11 mouse cellular contexts compared by ENCODE assay signal in the genomic region with DNA sequence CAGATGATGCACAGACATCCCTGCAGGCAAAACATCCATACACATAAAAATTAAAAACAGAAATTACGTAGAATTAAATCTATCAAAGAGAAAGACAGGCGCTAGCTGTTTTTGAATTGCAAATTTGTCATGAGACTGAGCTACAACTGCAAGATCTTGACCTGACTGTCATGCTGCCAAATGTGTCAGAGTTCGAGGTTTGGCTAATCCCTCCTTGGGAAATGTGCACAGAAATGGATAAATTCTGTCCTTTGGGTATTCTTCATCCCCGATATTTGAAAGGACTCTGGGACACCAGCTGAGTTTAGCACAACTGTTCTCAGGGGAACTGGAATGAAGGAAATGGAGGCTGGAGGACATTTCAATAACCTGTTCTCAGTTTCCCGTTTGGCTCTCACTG. TPM values are rescaled to one million over a fixed set of nuclear protein-coding genes. Genes with fewer than 3 reads are reported as not detected.
A peak's percentile ranks its signal among the peaks of the same experiment; 100 is the strongest.
DNase-seq lines count a peak whose midpoint lies in the region; ATAC-seq and TF ChIP-seq lines count a peak whose summit lies in the region.
"Had no signal": no experiment of that assay in that cellular context is flagged by ENCODE, and none has a peak within 500 bp of the region (broad histone marks: within the 10 kb centered on the region; RNA-seq: fewer than 3 reads in every experiment).

No protein-coding gene starts in this region.

- no peak for TF ChIP-seq CTCF in lung, postnatal 0 days (IDR thresholded peaks at IDR 0.05)
- TF ChIP-seq CTCF in intestine, postnatal 0 days (IDR thresholded peaks at IDR 0.05; ENCODE audit: low read depth): no peak

- H3K4me1 ChIP-seq in heart, embryonic 11.5 days (ENCODE audit: control insufficient read depth, insufficient read depth, low read length): no peaks in the 10 kb centered on the region
- H3K4me1 ChIP-seq in lung, postnatal 0 days (ENCODE audit: insufficient read depth, low read depth, low read length): peaks cover 5% of the 10 kb centered on the region; the same call in 1 of the 2 replicates
- peaks cover 10% of the 10 kb centered on the region; the same call in 1 of the 2 replicates for H3K4me1 ChIP-seq in intestine, postnatal 0 days (replicated peaks; ENCODE audit: control insufficient read depth, insufficient read depth, low read length)

- H3K36me3 ChIP-seq in heart, embryonic 11.5 days (ENCODE audit: control insufficient read depth, insufficient read depth, low read length): no peaks in the 10 kb centered on the region
- no peaks in the 10 kb centered on the region for H3K36me3 ChIP-seq in lung, postnatal 0 days (ENCODE audit: insufficient read depth, low read length)
- H3K36me3 ChIP-seq in intestine, postnatal 0 days (ENCODE audit: control insufficient read depth, insufficient read depth): peaks cover 3% of the 10 kb centered on the region; the same call in 1 of the 2 replicates
- H3K36me3 ChIP-seq: embryonic facial prominence, embryonic 15.5 days; hindbrain, embryonic 12.5 days had no signal

- no peaks in the 10 kb centered on the region for H3K27me3 ChIP-seq in heart, embryonic 11.5 days (ENCODE audit: control insufficient read depth, insufficient read depth, low read length)
- H3K27me3 ChIP-seq in lung, postnatal 0 days (replicated peaks; ENCODE audit: insufficient read depth, low read length): no peaks in the 10 kb centered on the region
- H3K27me3 ChIP-seq in intestine, postnatal 0 days (replicated peaks; ENCODE audit: control insufficient read depth, insufficient read depth, low read length): no peaks in the 10 kb centered on the region
- H3K27me3 ChIP-seq: embryonic facial prominence, embryonic 15.5 days; hindbrain, embryonic 12.5 days had no signal

- H3K4me2 ChIP-seq in heart, embryonic 11.5 days: no peak overlapping the region
- H3K4me2 ChIP-seq in lung, postnatal 0 days (replicated peaks; ENCODE audit: low read depth, low read length): no peak overlapping the region
- H3K4me2 ChIP-seq in intestine, postnatal 0 days (replicated peaks; ENCODE audit: low read depth): no peak overlapping the region
- H3K4me2 ChIP-seq: embryonic facial prominence, embryonic 15.5 days; hindbrain, embryonic 12.5 days had no signal

- ATAC-seq in heart, embryonic 11.5 days (replicated peaks; ENCODE audit: insufficient number of reproducible peaks, low FRiP score, low TSS enrichment): no peak
- no peak for ATAC-seq in lung, postnatal 0 days
- ATAC-seq in intestine, postnatal 0 days: no peak

- TF ChIP-seq EP300 in lung, postnatal 0 days (IDR thresholded peaks at IDR 0.05): no peak

- no peaks in the 10 kb centered on the region for H3K9me3 ChIP-seq in heart, embryonic 11.5 days (replicated peaks; ENCODE audit: control insufficient read depth, low read length)
- H3K9me3 ChIP-seq in lung, postnatal 0 days (ENCODE audit: low read length): no peaks in the 10 kb centered on the region
- H3K9me3 ChIP-seq in intestine, postnatal 0 days (ENCODE audit: control insufficient read depth): no peaks in the 10 kb centered on the region
- H3K9me3 ChIP-seq: embryonic facial prominence, embryonic 15.5 days; hindbrain, embryonic 12.5 days had no signal

- no peak overlapping the region for H3K4me3 ChIP-seq in heart, embryonic 11.5 days (ENCODE audit: low read depth, low read length)
- H3K4me3 ChIP-seq in lung, postnatal 0 days (ENCODE audit: low read depth, low read length): no peak overlapping the region
- H3K4me3 ChIP-seq in intestine, postnatal 0 days (ENCODE audit: low read depth, low read length): no peak overlapping the region
- H3K4me3 ChIP-seq: embryonic facial prominence, embryonic 15.5 days; hindbrain, embryonic 12.5 days had no signal

- H3K27ac ChIP-seq in heart, embryonic 11.5 days (ENCODE audit: low read depth, low read length): no peak overlapping the region
- no peak overlapping the region for H3K27ac ChIP-seq in lung, postnatal 0 days (ENCODE audit: low read length)
- peak overlapping the region; percentile 17; the same call in 1 of the 2 replicates for H3K27ac ChIP-seq in intestine, postnatal 0 days (ENCODE audit: low read depth, low read length)
- H3K27ac ChIP-seq: embryonic facial prominence, embryonic 15.5 days; hindbrain, embryonic 12.5 days had no signal

- 83% methylated on average over 5 of the region's 5 CpGs for WGBS in heart, embryonic 11.5 days (ENCODE audit: insufficient replicate concordance)
- WGBS in lung, postnatal 0 days: 77% methylated on average over 5 of the region's 5 CpGs
- WGBS in intestine, postnatal 0 days: 76% methylated on average over 5 of the region's 5 CpGs

- intact Hi-C loops in left cerebral cortex, postnatal 36 days (cut with DNase I): no loop called here

- DNase-seq in heart, adult 11 months: peak; percentile 94
- peak; percentile 41 for DNase-seq in lung, postnatal 10 days
- DNase-seq in lung, postnatal 0 days (ENCODE audit: low spot score): no peak
- no peak for DNase-seq in left cerebral cortex, postnatal 36 days (ENCODE audit: low spot score in 2 of 2)
- no peak for DNase-seq in cerebellum, adult 9-11 months
- DNase-seq: cerebellum, adult 11 months; midbrain, embryonic 14.5 days had no signal

- H3K9ac ChIP-seq in heart, embryonic 11.5 days (ENCODE audit: low read depth, low read length): no peak overlapping the region
- no peak overlapping the region for H3K9ac ChIP-seq in lung, postnatal 0 days (replicated peaks; ENCODE audit: low read depth)
- no peak overlapping the region for H3K9ac ChIP-seq in intestine, postnatal 0 days (ENCODE audit: low read depth, low read length)
- H3K9ac ChIP-seq: embryonic facial prominence, embryonic 15.5 days; hindbrain, embryonic 12.5 days had no signal

RNA-seq across cellular contexts. Expression of a gene that starts 41.7 kb away (rescaled TPM):
- 4.1 and 4.7 TPM in 2 replicates for polyA plus RNA-seq in heart, embryonic 11.5 days (2014; fragmentation: Nextera tagmentation; extraction: Ambion mirVana)
- 10.8 and 10.9 TPM in 2 replicates for polyA plus RNA-seq in lung, postnatal 0 days (2015; fragmentation: Nextera tagmentation; extraction: Ambion mirVana)
- 20.2 and 20.5 TPM in 2 replicates for polyA plus RNA-seq in intestine, postnatal 0 days (2015; fragmentation: Nextera tagmentation; extraction: Ambion mirVana)
- total RNA-seq in left cerebral cortex, postnatal 36 days (2021): 10 to 100 TPM; 17.5 to 18.3 TPM

Comparison
In these comparisons a context has a peak if more than half of its experiments do, and no peak if none do; other contexts are left out.
1. DNase-seq: peak in heart, adult 11 months (single experiment) and lung, postnatal 10 days (single experiment); none in lung, postnatal 0 days (single experiment), left cerebral cortex, postnatal 36 days (0 of 2) and cerebellum, adult 9-11 months (single experiment).